Mouse (Mus musculus) layer of hippocampus, adult 18-20 months (tissue): ENCODE data around the gene Txndc12. TPM values are rescaled to one million over a fixed set of nuclear protein-coding genes. Genes with fewer than 3 reads are reported as not detected.

Experiments
- DNase-seq, 2 experiments: peaks; one replicate each; pipeline ENCODE4 v3.0.0; 2022; ENCODE audit warnings: low spot score in 2 of 2
- long read RNA-seq: library from polyadenylated mRNA; stranded (forward); transcript quantifications from one replicate; pipeline ENCODE4 v2.0.0, GENCODE M21; 2021
- total RNA-seq, 2 experiments: library from RNA; stranded (reverse); gene quantifications; 2 replicates each; pipeline ENCODE4 v1.2.3; 2021

Gene Txndc12
- total RNA-seq = 10 to 100 TPM; 33.5 to 35.5 TPM
- long read RNA-seq, transcript Txndc12-201 (7 exons, 1,359 nt) = major isoform, 15 of 20 reads
- long read RNA-seq, partial matches to known transcripts = 0 of 20 reads
- long read RNA-seq, other reads (novel, unspliced or antisense) = 5 of 20 reads

- DNase-seq = peak; percentile 76 to 89
These were observed at the start of gene Txndc12 for GRCm38 (mm10) chr4:108834115-108834970. Gene Txndc12 (plus strand): TSS chr4:108834601.

GRCm38 (mm10) chr4:108789258-108789936 lies 45.0 kb upstream of the Txndc12 start:
- DNase-seq = no peak

- DNase-seq = no peak
These were observed 43.9 kb upstream of the Txndc12 start for GRCm38 (mm10) chr4:108790507-108790906.

GRCm38 (mm10) chr4:108793941-108794340 lies 40.5 kb upstream of the Txndc12 start:
- DNase-seq = no peak

- no peak for DNase-seq
These were observed 37.7 kb upstream of the Txndc12 start for GRCm38 (mm10) chr4:108796701-108797100.

- peak; percentile 35 to 84 for DNase-seq
These were observed 36.1 kb upstream of the Txndc12 start for GRCm38 (mm10) chr4:108798083-108798830.

- no peak for DNase-seq
These were observed 30.9 kb upstream of the Txndc12 start for GRCm38 (mm10) chr4:108803535-108803934.

GRCm38 (mm10) chr4:108811142-108811541 lies 23.3 kb upstream of the Txndc12 start:
- DNase-seq = no peak

GRCm38 (mm10) chr4:108811550-108811949 lies 22.9 kb upstream of the Txndc12 start:
- DNase-seq = no peak

- no peak for DNase-seq
These were observed 8.7 kb upstream of the Txndc12 start for GRCm38 (mm10) chr4:108825677-108826076.

- DNase-seq = no peak
These were observed 8.3 kb upstream of the Txndc12 start for GRCm38 (mm10) chr4:108826096-108826495.

- no peak for DNase-seq
These were observed 7.8 kb upstream of the Txndc12 start for GRCm38 (mm10) chr4:108826643-108827042.

GRCm38 (mm10) chr4:108830698-108831097 lies 3.7 kb upstream of the Txndc12 start:
- peak in 1 of 2 experiments; percentile 27 for DNase-seq

GRCm38 (mm10) chr4:108832916-108833827 lies 1.2 kb upstream of the Txndc12 start, which contains the start of gene Btf3l4:
Gene Btf3l4 (minus strand): TSS chr4:108833614.
- DNase-seq = peak; percentile 88 to 93

GRCm38 (mm10) chr4:108833828-108834114 lies 630 bp upstream of the Txndc12 start:
- DNase-seq = no peak

GRCm38 (mm10) chr4:108834971-108835311 lies 540 bp downstream of the Txndc12 start:
- DNase-seq = no peak

- DNase-seq = no peak
These were observed 1.1 kb downstream of the Txndc12 start for GRCm38 (mm10) chr4:108835496-108835895.

GRCm38 (mm10) chr4:108838031-108838430 lies 3.6 kb downstream of the Txndc12 start:
- peak in 1 of 2 experiments; percentile 69 for DNase-seq

GRCm38 (mm10) chr4:108841920-108842578 lies 7.6 kb downstream of the Txndc12 start:
- no peak for DNase-seq

GRCm38 (mm10) chr4:108843336-108843735 lies 8.9 kb downstream of the Txndc12 start:
- DNase-seq = no peak
